7 mouse cellular contexts compared by ENCODE assay signal in the genomic region with DNA sequence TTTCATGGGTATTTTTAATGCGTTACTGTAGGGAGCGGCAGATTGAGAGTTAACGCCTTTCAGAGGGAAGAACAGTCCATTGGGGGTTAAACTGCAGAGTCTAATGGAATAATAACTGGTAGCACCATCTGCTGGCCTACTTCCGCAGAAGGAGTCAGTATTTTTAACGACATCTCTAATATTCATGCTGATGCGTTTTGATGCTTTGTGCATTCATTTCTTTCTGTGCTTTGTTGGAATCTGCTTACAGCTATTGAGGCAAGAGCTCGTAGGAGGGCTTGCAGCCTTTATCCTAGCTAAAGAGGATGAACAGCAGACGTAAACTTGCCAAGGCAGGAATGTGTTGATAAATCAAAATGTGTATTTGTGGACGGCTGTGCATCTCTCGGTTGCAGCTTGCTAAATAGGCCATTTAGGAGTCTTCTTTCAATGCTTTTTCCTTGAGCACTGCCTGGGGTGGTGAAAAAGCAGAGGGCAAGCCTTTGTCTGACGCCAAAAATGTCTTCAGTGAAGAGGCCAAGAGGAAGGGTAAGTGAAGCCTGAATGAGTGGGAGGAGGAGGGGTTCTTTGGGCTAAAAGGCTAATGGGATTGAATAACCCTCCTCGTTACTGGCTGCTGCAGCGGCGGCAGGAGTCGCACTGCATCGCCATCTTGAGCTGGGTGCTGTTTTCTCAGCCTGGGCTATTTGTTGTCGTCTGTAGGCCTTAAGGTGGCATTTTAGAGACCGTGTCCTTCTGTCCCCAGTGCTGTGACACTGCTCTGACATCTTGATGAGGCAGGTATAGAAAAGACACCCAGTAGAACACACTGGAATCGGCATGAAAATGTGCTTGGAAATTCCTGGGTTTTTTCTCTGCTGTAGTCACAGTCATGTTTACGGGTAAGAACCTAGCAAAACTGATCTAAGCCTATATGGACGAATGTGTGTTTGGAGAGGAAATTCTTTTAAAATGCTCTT.
DNase-seq lines count a peak whose midpoint lies in the region; ATAC-seq lines count a peak whose summit lies in the region.

No protein-coding gene starts in this region.

- WGBS in intestine, embryonic 14.5 days: 2% methylated on average over 21 of the region's 21 CpGs

- intact Hi-C loops in left cerebral cortex, postnatal 14 days (cut with DNase I): loop anchor here (1.0 to 5.0 kb wide), 2 partner anchors 48 to 127 kb away; a partner anchor contains a TSS

- H3K4me1 ChIP-seq in intestine, embryonic 14.5 days (replicated peaks; ENCODE audit: control insufficient read depth, insufficient read depth, low read length): peaks cover 13% of the 10 kb centered on the region

- H3K9me3 ChIP-seq in intestine, embryonic 14.5 days (ENCODE audit: control insufficient read depth, low read length): no peaks in the 10 kb centered on the region

- peaks cover 5% of the 10 kb centered on the region; the same call in 1 of the 2 replicates for H3K36me3 ChIP-seq in intestine, embryonic 14.5 days (ENCODE audit: control insufficient read depth, insufficient read depth, low read length)

- H3K27ac ChIP-seq in intestine, embryonic 14.5 days (ENCODE audit: low read depth): peak overlapping the region; percentile 98

- ATAC-seq in intestine, embryonic 14.5 days (replicated peaks; ENCODE audit: low FRiP score, low TSS enrichment, low read depth): peak; percentile 87

- H3K27me3 ChIP-seq in intestine, embryonic 14.5 days (replicated peaks; ENCODE audit: control insufficient read depth, insufficient read depth, low read length): no peaks in the 10 kb centered on the region

- peak overlapping the region; percentile 63 for H3K4me3 ChIP-seq in intestine, embryonic 14.5 days (ENCODE audit: low read depth, low read length)

- peak overlapping the region; percentile 80 for H3K4me2 ChIP-seq in intestine, embryonic 14.5 days (ENCODE audit: low read length)

- DNase-seq in adrenal gland, adult 2 months: peak; percentile 84
- peak; percentile 91 for DNase-seq in embryo, embryonic 11 days
- DNase-seq in gastrocnemius, postnatal 25 days: peak; percentile 72
- DNase-seq in intestine, embryonic 14.5 days (ENCODE audit: low spot score): peak; percentile 90
- DNase-seq in left cerebral cortex, postnatal 14 days (ENCODE audit: low spot score in 2 of 2): peak; percentile 73 to 88
- DNase-seq in mesoderm, embryonic 11.5 days (ENCODE audit: low read depth, low spot score): peak; percentile 89
- peak; percentile 63 for DNase-seq in right cerebral cortex, postnatal 4 days

- H3K9ac ChIP-seq in intestine, embryonic 14.5 days (ENCODE audit: low read length): peak overlapping the region; percentile 72

Comparison
In these comparisons a context has a peak if more than half of its experiments do, and no peak if none do; other contexts are left out.
1. Peak in every context shown above with its lines: DNase-seq, ATAC-seq, H3K4me3 ChIP-seq and H3K27ac ChIP-seq.